Mouse (Mus musculus) urinary bladder, postnatal 4 days (tissue): ENCODE measurements around the gene Stox2.

Experiments used
- DNase-seq, 2 experiments: peaks; one replicate each; pipeline ENCODE4 v3.0.0; 2021 to 2022; ENCODE audit warnings: low spot score in 2 of 2

Stox2 gene

DNA sequence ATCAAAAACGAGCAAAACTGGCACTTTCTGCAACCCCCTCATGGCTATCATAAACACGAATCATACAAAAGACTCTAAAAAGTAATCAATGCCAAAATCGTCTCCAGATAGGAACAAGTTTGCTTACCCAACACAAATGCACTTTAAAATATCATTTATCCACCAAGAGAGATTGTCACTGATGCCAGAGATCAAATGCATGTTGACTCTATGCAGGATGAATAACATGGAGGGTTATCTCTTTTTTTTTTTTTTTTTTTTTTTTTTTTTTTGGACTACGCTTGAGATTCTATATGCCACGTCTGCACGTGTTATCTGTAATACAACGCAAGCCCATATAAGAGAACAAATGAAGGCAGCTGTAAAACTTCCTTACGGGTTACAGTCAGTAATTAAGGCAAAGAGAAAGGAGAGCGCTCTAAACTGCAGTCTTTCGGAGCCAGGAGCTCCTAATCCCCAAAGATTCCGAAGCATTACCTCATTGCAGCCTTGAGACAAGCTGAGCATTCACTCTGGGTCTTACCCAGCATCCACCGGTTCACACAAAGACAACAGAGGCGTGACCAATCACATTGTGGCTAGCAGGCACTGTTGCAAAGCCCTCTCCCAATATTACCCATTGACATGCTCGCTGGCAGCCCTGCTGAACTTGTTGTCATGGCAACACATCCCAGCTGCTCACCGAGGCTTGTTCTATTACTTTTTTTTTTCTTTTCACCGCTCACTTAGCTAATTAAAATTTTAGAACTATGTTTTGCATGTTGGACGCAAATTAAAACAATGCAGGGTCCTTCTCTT is 203.8 kb downstream of the Stox2 start:
- peak; percentile 63 to 69 for DNase-seq

DNA sequence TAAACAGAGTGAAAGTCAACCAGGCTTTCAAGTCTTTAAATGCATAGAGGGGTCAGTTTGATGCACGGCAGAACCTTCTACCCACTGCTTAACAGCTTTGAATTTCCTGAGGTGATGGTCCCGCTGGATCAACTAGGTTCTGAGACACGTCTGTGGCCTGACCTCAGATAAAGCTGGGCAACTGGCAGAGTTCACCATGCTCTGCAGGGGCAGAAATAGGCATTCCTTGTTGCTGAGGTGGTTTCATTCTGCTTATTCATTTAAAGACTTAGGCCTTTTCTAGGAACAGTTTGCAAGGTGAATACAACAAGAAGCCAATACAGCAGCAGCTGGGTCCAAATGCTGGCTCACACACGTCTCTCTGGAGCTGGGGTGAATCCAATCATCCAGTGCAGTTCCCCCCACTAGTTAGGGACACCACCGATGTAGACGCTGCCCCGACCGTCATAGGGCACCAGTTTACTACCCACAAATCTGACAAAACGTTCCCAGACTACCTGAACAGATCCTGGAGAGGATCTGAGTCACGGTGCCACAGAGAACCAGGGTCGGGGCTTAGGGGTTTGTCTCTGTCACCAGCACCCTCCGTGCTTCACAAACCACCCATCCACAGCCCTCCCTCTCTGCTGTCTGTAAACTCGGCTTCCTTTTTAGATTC is 204.6 kb downstream of the Stox2 start:
- DNase-seq = no peak

DNA sequence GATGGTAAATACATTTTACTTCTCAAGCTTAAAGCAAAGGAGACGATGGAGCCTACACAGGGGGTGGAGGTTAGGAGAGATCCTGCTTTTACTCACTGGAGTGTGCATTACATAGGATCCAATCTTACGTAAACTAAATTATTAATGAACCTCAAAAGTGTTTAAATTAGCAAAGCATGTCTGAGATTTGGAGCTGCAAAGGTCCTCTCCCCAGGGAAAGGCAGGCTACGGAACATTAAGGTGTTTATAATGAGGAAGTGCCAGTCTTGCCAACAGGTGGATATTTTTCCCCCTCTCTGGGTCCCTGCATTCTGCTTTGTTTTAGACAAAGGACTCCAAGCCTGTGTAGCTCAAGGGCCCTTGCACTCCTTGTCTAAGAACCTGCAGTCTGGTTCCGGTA is 205.3 kb downstream of the Stox2 start:
- no peak for DNase-seq

DNA sequence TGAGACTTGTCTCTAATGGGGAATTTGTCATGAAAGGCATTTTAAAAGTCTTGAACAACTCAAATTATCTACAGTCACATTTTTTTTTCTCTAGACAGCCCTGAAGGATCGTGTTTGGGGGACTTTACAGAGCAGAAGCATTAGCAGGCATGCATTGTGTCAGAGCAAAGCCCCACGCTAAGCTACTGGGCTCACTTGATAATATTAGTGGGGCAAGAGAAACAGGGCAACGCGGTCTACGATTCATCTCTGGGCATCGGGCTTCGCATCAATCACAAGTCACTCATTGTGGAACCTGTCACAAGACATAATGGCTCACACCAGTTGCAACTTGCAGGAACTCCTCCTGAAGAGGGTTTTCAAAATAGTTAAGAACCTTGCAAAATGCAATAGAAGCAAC is 205.9 kb downstream of the Stox2 start:
- DNase-seq = no peak

DNA sequence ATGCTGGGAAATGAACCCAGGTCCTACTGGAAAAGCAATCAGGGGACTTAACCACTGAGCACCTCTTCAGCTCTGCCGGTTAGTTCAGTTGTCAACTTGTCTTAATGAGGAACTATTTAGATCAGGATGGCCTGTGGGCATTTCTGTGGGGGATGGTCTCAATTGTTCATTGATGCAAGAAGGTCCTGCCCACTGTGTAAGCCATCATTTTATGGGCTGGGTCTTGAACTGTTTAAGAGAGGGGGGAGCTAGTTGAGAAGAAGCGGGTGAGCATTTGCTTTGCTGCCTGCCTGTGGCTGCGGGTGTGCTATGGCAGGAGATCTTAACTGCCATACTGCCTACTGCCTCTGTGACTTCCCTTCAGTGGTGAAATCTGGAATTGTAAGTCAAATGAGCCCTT is 214.1 kb downstream of the Stox2 start:
- no peak for DNase-seq

DNA sequence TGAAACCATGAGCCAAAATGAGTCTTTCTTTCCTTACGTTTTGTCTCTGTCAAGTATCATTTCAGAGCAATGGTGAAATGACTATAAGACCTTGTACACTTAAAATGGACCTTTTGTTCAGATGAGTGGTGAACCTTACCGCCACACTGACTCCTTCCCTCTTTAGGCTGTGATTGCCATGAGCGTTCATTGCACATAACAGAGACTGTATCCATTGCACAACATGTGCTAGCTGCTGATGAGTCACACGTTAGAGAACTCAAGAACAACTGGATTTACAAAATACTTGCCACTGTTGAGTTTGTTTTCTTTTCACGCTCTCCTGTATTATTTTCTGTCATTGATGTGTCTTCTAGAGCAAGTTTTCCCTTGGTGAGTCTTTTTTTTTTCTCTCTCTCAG is 216.1 kb downstream of the Stox2 start:
- DNase-seq = no peak

DNA sequence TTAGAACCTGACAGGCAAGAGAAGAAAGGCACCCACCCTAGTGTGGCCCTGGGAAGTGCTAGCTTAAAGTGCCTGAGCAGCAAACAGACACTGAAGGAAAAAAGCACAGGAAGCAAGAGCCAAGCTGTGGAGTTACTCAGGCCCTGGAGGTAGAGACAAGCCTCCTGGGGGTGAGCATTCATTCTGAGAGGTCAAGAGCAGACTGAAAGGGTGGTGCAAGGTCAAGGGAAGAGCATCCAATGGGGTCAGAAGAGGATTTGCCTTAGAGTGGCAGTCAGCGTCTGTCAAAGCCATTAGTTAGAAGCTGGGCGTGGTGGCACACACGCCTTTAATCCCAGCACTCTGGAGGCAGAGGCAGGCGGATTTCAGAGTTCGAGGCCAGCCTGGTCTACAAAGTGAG is 224.3 kb downstream of the Stox2 start:
- DNase-seq = no peak

DNA sequence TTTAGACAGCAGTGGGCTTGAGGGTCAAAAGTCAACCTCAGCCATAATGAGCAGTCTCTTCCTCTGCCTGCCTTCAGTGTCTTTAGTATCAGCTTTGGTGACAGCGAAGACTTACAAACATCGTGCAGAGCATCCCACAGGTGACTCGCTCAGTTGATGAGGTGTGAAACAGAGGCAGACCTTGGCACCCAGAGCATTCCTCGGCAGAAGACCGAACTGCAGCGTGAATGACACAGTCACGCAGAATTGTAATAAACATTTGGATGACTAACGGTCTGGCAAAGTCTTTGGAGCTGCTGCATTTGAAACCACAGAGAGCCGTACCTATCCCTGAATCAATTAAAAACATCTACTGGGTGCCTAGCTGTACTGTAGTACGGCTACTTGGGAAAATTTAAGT is 225.0 kb downstream of the Stox2 start:
- no peak for DNase-seq

DNA sequence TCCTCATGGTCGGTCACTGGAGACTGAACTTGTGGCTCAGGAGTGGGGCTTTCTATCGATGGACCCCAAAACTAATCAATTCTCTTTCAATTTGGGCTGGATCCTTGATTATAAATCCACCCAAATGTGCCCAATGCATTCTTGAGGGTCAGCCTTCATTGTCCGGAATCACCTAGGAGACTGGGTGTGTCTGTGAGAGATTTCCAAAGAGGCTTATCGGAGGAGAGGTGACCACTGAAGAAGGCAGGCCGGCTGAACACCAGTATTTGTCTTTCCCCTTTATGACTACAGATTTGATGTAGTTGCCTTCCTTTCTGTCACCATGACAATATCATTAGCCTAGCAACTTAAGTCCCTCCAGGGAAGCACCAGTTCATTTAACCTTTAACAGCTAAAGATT is 225.8 kb downstream of the Stox2 start:
- DNase-seq = no peak

DNA sequence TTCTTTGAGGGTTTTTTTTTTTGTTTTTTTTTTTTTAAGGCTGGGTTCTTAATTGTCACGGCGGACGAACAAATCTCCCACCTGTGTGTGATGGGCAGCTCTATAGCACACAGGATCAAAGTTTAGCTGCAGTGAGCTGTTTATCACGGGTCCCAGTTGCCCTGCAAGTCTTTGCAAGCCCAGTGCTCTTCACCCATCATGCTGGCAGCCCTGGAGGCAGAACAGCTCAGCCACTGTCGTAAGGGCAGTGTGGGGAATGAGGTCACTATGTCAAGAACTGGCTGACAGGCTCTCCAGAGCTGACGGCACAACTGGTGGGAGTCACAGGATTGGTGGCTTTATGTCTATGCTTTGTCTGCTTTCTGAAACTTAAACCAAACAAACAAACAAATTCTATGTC is 227.6 kb downstream of the Stox2 start:
- DNase-seq = no peak

DNA sequence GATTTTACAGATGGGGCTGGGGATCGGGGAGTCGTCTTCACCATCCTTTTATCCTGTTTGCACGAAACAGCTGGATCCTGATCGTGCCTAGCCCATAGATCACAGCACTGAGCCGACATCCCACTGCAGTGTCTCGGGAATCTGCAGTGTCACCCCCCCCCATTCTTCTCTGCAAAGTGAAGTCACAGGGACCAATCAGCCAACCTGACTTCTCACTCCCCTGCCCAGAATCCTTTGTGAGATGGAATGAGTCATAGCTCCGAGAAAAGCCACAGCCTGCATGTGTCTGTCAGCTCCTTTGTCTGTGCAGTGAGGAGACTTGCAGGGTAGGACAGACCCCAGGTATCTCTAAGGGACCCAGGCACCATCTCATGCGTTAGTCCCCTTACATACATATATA is 228.1 kb downstream of the Stox2 start:
- no peak for DNase-seq

DNA sequence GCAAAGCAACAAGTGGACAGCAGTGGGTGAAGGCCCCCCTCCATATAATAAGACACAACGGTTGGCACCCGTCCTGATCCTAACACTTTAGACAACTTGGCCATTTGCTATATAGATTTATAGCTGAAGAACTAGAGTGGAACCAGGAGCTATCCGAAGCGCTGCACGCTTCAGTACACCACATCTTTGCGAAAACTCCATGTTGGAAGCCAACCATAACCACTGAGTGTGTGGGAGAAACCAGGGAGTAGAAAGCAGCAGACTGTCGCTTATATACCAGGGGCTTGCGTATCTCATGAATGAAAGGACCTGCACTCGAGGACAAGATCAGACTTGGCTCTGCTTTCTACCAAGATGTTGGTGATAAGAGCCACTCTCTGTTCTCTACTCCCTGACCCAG is 234.0 kb downstream of the Stox2 start:
- DNase-seq = no peak

DNA sequence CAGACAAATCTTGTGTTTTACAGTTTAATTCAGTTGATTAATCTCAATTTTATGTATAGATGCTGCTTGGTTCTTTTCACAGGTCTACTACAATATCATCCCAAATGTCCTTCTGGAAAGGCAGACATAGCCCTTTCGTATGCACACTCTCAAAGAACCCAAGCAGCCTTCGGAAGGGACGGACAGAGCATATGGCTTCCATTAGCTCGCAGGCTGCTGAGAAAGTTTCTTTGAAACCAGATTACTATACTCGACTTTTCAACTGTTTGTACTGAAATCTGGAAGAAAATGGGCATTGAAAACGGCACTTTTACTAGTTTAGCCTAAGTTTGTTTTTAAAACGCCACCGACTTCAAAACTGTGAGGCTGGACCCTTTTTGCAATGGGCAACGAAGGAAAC is 234.9 kb downstream of the Stox2 start:
- DNase-seq = no peak

DNA sequence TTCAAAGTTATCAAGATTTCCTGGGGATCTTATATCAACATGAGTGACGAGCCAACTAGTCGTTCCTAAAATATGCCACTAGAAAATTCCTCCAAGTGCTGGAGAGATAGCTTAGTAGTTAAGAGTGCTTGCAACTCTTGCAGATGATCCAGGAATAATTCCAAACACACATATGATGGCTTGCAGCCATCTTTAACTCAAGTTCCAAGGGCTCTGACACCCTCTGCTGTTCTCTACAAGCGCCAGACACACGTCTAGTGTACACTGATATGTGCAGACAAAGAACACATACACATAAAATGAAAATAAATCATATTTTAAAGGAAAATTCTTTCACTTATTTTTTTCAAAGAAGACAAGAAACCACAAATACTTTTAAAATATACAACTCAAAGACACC is 237.9 kb downstream of the Stox2 start:
- no peak for DNase-seq

DNA sequence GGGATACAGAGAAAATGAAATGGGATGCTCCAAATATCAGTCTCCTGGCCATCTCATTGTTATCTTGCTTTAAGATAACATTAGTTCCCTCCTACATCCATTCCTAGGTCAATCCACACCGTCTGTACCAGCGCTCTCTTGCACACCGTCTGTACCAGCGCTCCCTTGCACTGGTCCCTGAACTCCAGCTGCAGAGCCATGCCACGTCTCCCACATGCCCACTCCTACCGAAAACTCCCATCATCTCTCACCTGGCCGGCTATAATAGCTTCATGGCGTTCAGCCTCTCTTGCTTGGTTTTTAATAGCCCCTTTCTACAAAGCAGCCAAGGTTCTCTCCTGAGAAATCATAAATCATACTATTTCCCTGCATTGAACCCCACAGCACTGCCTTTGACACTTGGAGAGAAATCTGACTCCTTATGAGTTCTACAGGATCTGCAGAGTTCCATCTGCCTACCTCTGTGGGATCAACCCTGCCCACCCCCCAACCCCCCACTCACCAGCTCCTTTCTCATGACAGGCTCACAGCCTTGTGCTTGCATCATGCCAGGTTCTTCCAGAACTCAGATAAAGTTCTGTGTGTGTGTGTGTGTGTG is 239.4 kb downstream of the Stox2 start:
- no peak for DNase-seq

DNA sequence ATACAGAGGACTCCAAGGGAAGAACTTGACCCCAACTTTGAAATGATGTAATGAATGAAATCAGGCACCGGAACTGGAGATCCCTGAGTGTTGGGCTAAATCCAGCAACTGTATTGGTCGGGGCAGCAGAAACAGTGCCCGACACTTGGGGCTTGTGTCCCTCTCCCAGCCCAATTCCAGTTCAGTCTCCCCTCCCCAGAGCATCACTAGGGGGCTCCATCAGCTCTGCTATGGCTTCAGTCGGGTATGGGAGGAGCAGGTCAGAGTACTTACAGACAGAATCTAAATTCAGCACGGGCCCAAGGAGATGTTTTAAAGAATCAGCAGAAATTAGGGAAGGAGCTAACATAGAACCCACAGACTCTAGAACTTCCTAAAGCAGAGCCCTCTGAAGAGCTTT is 240.7 kb downstream of the Stox2 start:
- DNase-seq = no peak

DNA sequence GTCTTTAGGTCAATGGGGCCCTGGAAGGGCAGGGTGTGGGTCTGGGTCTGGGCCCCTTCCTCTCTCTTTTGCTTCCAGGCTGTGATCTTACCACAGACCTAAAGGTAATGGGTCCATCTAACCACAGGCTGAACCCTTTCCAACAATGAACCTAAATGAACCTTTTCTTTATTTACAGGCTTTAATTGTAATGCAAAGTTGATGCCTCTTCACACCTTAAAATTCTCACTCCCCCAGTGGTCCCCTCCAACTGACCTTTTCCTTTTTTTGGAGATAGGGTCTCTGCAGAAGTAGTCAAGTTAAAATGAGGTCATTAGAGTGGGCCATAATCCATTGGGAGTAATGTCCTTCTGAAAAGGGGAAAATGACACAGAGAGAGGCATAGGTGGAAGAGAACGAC is 249.8 kb downstream of the Stox2 start:
- DNase-seq = no peak

DNA sequence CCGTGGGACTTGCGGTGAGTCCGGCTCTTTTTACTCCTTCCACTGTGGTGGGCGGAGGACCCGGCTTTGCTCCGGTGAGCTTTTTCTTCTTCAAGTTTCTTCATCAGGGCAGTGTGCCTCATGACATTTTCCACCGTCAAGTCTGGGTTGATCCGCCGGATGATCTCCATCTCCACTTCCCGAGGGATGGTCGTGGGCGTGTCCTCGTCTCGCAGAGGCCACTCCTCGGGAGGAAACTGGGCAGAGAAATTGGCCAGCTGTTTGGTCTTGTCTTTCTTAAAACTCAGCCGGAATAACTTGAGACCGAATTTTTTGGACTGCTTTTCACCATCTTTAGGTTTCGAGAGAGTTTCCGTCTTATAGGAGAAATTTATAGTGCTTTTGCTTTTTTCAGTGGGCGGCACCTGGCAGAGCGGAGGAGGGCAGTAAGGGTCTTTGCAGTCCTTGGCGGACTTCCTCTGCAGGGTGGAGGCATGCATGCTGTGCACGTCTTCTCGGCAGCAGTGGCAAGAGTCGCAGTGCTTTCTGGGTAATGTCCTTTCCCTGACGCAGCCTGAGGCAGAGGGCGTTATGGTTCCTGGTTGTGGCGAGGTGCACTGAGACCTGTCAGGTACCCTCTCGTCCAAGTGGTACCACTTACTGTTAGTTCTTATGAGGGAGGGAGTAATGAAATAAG is 252.7 kb downstream of the Stox2 start:
- DNase-seq = no peak

DNA sequence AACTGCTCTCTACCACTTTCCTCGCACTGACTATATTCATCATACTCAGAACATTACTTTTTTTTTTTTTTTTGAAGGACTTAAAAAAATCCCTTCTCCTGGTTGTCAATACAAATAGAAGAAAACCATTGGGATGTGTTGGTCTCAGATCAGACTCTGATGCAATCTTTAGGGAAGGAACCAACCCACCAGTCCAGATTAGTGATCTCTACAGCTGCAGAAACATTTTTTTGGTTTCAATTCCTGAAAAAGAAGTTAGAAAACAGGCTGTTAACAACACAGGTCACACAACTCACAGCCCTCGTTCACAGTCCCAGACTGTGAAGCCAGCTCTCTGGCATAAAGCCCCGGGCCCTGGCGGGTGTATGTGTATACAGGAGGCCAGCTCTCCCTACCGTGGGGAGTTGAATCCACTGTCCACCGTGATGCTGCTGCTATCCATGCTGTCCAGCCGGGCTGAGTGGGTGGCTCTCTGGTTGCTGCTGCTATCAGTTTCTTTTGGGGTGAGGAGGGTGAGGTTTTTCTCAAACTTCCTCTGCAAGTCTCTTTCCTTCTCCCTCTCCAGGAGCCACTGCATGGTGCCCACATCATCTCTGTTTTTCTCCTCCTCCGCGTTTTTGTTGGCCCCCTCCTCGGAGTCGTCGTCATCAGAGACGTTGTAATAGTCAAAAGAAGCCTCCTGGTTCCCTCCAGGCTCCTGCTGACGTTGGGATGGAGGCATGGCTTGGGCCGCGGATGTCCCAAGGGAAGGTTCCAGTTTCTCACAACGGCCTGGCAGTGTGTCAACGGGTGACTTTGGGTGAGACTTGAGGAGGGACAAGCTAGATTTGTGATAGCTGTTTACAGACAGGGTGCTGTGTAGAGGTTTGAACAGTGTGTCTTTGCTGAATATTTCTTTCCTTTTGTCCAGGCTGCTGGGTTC is 254.5 kb downstream of the Stox2 start:
- no peak for DNase-seq

DNA sequence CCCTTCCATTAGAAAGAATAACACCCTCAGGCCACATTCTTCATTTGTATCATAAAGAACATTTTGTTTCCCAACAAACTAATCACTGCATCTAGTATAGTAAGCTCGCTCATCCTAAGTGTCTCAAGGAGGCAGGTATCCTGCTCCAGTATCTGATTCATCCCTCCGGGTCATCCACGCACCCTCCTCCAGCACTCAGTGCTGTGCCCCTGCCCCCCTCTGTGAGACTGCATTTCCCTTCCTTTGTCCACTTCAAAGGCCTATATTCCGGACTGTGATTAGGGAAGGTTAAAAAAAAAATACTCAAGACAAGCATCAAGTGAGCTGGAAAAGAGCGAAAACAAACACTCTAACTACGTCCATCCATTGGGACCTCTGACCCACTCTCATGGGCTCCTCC is 260.8 kb downstream of the Stox2 start:
- DNase-seq = no peak

DNA sequence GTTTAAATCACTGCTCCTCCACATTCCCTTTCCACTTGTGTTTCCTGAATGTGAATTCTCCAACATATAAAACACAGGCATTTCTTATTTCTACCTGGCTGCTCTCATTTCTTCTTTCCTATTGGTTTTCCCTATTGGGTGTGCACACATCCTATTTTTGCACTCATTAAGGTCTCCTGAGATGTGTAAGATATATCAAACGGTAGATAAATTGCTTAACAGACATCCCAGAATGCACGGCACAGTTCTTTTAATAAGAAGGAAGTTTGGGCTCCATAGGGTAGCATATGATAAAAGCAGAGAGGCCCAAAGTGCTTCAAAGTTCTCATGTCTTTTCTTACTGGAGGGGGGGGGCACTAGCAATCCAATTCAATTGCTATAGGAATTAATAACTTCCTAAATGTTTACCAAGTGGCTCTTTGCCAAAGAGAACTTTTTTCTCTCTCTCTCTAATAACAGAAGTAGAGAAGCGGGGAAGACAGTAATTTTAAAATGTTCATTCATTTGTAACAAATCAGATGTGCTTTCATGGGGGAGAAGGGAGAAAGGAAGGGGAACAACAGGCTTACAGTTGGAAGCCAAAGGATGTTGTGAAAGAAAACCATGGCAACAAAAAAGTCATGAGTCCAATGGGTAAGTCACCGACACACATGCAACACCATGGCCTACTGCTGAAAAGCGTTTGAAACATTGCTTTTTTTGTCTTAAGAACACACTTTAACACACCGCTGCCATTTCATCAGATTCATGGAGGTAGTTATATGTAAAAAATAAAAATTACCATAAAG is 263.2 kb downstream of the Stox2 start:
- no peak for DNase-seq
